Mouse (Mus musculus) thymus, adult 2 months (tissue): Measurements from ENCODE around the gene Prdm4. TPM values are rescaled to one million over a fixed set of nuclear protein-coding genes. Genes with fewer than 3 reads are reported as not detected.

ENCODE experiments used
- DNase-seq: peaks from one replicate; pipeline ENCODE4 v3.0.0; 2021
- H3K27ac ChIP-seq: fragments of 200-500 bp; 2 replicates; pipeline ENCODE4 v1.5.1; 2012; ENCODE audit warnings: low read length, control low read depth; ENCODE audit not compliant: control insufficient read depth, insufficient read depth
- H3K27me3 ChIP-seq: fragments of 200-500 bp; 2 replicates; pipeline ENCODE4 v1.6.1; 2012; ENCODE audit warnings: mild to moderate bottlenecking, low read length, moderate library complexity, mixed read lengths; ENCODE audit not compliant: control insufficient read depth, insufficient read depth
- H3K36me3 ChIP-seq: fragments of 200-500 bp; 2 replicates; pipeline ENCODE4 v1.6.1; 2012; ENCODE audit warnings: mild to moderate bottlenecking, low read length, moderate library complexity; ENCODE audit not compliant: control insufficient read depth, insufficient read depth
- H3K4me1 ChIP-seq: fragments of 200-500 bp; replicated peaks from 2 replicates; pipeline ENCODE4 v1.6.1; 2012; ENCODE audit warnings: low read length; ENCODE audit not compliant: control insufficient read depth, insufficient read depth
- H3K4me3 ChIP-seq: fragments of 200-500 bp; 2 replicates; pipeline ENCODE4 v1.5.1; 2012; ENCODE audit warnings: mild to moderate bottlenecking, low read length, control low read depth, moderate library complexity; ENCODE audit not compliant: control insufficient read depth, insufficient read depth
- CTCF ChIP-seq: fragments of 200-500 bp; IDR thresholded peaks from 2 replicates; pipeline ENCODE4 v1.5.1; 2012; ENCODE audit warnings: mild to moderate bottlenecking, control low read depth, low read length, moderate library complexity, borderline replicate concordance; ENCODE audit not compliant: control insufficient read depth, poor library complexity, insufficient read depth; ENCODE audit errors: extremely low read depth
- POLR2A ChIP-seq: fragments of 200-500 bp; IDR thresholded peaks from 2 replicates; pipeline ENCODE4 v1.6.1; 2012; ENCODE audit warnings: mild to moderate bottlenecking, low read length, control low read depth, moderate library complexity; ENCODE audit not compliant: control insufficient read depth, poor library complexity, insufficient read depth; ENCODE audit errors: extremely low read depth
- WGBS: fragments of 180-500 bp; shearing (Covaris S2); methylation state at CpG from one replicate; pipeline ENCODE4 v1.1.7; 2018; 5-methylcytosine and 5-hydroxymethylcytosine counted together
- polyA plus RNA-seq: library from polyadenylated mRNA; depleted of rRNA; stranded (reverse); fragments of >200 nt; gene quantifications from 2 replicates; pipeline ENCODE4 v1.2.3, GENCODE M21; 2012; rRNA removed

The Prdm4 gene
- polyA plus RNA-seq, 1 experiment: 48.2 TPM

DNA sequence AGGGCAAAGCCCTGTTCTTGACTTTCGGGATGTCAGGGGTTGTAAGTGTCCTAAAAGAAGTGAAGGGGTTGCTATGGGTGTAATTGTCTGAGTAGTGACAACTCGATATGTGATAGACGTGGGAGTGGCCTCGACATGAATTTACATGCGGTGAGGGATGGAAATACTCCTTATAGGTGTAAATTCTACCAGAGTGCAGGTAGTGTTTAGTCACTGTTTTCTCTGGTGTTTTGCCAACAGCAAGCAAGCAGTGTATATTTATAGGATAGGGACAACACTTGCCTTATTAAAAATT lies 44.5 kb downstream of the Prdm4 start:
- H3K4me3 ChIP-seq: peak overlapping the region; percentile 96
- peaks cover 19% of the 10 kb centered on the region for H3K36me3 ChIP-seq
- TF ChIP-seq POLR2A (no peak), CTCF (no peak)
- no peak for DNase-seq
- WGBS: under 1% methylated on average over 5 of the region's 5 CpGs
- peaks cover 5% of the 10 kb centered on the region for H3K4me1 ChIP-seq
- no peak overlapping the region; the same call in 1 of the 2 replicates for H3K27ac ChIP-seq
- no peaks in the 10 kb centered on the region for H3K27me3 ChIP-seq

DNA sequence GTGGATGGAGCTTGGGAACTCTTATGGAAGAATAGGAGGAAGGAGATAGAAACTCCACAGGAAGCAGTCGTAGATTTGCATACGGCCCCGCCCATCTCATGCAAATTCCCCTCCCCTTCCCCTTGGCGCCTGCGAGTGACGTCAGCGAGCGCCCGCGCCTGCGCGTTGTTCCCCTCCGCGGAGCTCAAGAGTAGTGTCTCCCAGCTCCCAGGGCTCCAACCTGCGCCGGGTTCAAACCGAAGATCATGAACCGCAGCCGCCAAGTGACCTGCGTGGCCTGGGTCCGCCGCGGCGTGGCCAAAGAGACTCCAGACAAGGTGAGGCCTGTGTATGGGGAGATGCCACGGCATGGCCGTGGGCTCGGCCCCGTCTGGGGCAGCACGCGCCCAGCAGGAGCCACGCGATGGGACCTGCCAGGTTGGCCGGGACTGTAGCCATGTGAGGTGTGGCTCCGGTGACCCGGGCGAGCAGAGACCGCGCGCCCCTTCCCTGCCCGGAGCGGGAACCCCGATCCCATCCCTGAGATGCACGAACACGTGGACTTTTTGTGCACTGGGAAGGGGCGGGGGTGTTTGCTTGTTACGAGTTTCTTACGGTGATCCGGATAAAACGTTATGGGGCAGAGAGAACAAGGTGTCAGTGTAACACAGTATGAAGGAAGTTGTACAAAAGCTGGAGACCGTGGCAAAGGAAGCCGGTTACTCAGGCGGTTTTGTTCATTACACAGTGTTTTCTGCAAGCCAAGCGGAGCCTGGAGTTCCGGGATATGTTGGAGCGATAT lies 45.1 kb downstream of the Prdm4 start:
- no peaks in the 10 kb centered on the region for H3K27me3 ChIP-seq
- H3K4me3 ChIP-seq: peak overlapping the region; percentile 96
- peaks cover 18% of the 10 kb centered on the region for H3K36me3 ChIP-seq
- under 1% methylated on average over 55 of the region's 55 CpGs for WGBS
- DNase-seq: peak; percentile 91
- H3K4me1 ChIP-seq: peaks cover 5% of the 10 kb centered on the region
- TF ChIP-seq CTCF (no peak), POLR2A (peak; percentile 41; the same call in 1 of the 2 replicates)
- H3K27ac ChIP-seq: peak overlapping the region; percentile 24; the same call in 1 of the 2 replicates

DNA sequence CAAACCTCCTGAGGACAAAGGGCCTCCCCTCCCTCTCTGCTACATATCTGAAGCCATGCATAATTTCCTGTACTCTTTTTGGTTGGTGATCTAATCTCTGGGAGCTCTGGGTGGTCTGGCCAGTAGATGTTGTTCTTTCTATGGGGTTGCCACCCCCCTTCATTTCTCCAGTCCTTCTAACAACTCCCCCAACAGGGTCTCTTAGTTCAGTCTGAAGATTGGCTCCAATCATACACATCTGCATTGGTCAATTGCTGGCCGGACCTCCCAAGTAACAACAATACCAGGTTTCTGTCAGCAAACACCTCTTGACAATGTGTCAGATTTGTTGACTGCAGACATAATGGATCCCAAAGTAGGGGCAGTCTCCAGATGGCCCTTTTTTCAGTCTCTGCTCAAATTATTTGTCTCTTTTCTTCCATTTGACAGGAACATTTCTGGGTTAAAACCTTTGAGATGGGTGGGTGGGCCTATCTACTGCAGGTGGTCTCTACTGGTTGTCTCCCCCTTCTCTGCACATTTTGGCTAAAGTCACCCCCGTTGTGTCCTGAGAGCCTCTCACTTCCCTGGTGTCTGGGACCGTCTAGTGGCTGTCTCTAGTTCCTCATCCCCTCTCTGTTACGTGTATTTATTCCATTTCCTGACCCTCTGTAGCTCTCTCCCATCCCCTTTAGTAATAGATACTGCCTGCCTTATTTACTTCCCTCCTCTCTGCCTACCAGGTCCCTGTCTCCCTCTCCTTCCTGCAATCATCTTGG lies 70.7 kb downstream of the Prdm4 start:
- no peaks in the 10 kb centered on the region for H3K27me3 ChIP-seq
- TF ChIP-seq POLR2A (no peak), CTCF (no peak)

More for the DNA sequence above, 70.7 kb downstream of the Prdm4 start:
- no peak overlapping the region for H3K27ac ChIP-seq
- H3K4me1 ChIP-seq: no peaks in the 10 kb centered on the region
- DNase-seq: no peak
- no peak overlapping the region for H3K4me3 ChIP-seq
- H3K36me3 ChIP-seq: no peaks in the 10 kb centered on the region
- WGBS: 93% methylated on average over 4 of the region's 4 CpGs

Other genes starting within 250 kb of the Prdm4 start
- gene Pwp1, start 87.6 kb downstream of the Prdm4 start, polyA plus RNA-seq: 15.0 and 16.5 TPM in 2 replicates
- not detected in 2 replicates for gene Ascl4, start 10.5 kb upstream of the Prdm4 start, polyA plus RNA-seq
- gene Rtcb, start 40.7 kb upstream of the Prdm4 start, polyA plus RNA-seq: 58.1 and 59.4 TPM in 2 replicates
- gene Bpifc, start 94.8 kb upstream of the Prdm4 start, polyA plus RNA-seq: 1.2 and 1.4 TPM in 2 replicates
- 50.0 and 53.2 TPM in 2 replicates for gene Fbxo7, start 104.8 kb upstream of the Prdm4 start, polyA plus RNA-seq